Mouse (Mus musculus) limb, embryonic 15.5 days (tissue): ENCODE results near the gene Hes2. TPM values are rescaled to one million over a fixed set of nuclear protein-coding genes. Genes with fewer than 3 reads are reported as not detected.

Experiments
- ATAC-seq: fragments of 200-750 bp; cut with Nextera tagmentation; 2 replicates; pipeline ENCODE4 v1.8.0; 2017; ENCODE audit warnings: low read depth, moderate TSS enrichment; ENCODE audit not compliant: insufficient number of reproducible peaks, low FRiP score, low TSS enrichment
- H3K27ac ChIP-seq: fragments of 300-500 bp; sonication (generic); 2 replicates; pipeline ENCODE4 v1.5.1; 2015; ENCODE audit warnings: moderate library complexity, mild to moderate bottlenecking, inconsistent platforms
- H3K27me3 ChIP-seq: fragments of 300-500 bp; sonication (generic); 2 replicates; pipeline ENCODE4 v1.6.1; 2015; ENCODE audit warnings: inconsistent platforms
- H3K36me3 ChIP-seq: fragments of 300-500 bp; sonication (generic); 2 replicates; pipeline ENCODE4 v1.6.1; 2015; ENCODE audit warnings: inconsistent platforms
- H3K4me1 ChIP-seq: fragments of 300-500 bp; sonication (generic); 2 replicates; pipeline ENCODE4 v1.6.1; 2015; ENCODE audit warnings: inconsistent platforms
- H3K4me2 ChIP-seq: fragments of 300-500 bp; sonication (generic); 2 replicates; pipeline ENCODE4 v1.6.1; 2015; ENCODE audit warnings: mild to moderate bottlenecking, inconsistent platforms
- H3K4me3 ChIP-seq: fragments of 300-500 bp; sonication (generic); 2 replicates; pipeline ENCODE4 v1.5.1; 2015; ENCODE audit warnings: mild to moderate bottlenecking, inconsistent platforms
- H3K9ac ChIP-seq: fragments of 300-500 bp; sonication (generic); 2 replicates; pipeline ENCODE4 v1.6.1; 2015; ENCODE audit warnings: inconsistent platforms
- H3K9me3 ChIP-seq: fragments of 300-500 bp; sonication (generic); 2 replicates; pipeline ENCODE4 v1.6.1; 2016; ENCODE audit warnings: inconsistent platforms
- WGBS: fragments of 180-500 bp; shearing (Covaris S2); methylation state at CpG from one replicate; pipeline ENCODE4 v1.1.7; 2015; 5-methylcytosine and 5-hydroxymethylcytosine counted together
- polyA plus RNA-seq: library from polyadenylated mRNA; unstranded; fragments of >200 nt; fragmentation: Nextera tagmentation; extraction: Ambion mirVana; gene quantifications from 2 replicates; pipeline ENCODE4 v1.2.1, GENCODE M21; 2015

Hes2 gene
- polyA plus RNA-seq, 1 experiment from 2014 or later: 0.12 TPM

DNA sequence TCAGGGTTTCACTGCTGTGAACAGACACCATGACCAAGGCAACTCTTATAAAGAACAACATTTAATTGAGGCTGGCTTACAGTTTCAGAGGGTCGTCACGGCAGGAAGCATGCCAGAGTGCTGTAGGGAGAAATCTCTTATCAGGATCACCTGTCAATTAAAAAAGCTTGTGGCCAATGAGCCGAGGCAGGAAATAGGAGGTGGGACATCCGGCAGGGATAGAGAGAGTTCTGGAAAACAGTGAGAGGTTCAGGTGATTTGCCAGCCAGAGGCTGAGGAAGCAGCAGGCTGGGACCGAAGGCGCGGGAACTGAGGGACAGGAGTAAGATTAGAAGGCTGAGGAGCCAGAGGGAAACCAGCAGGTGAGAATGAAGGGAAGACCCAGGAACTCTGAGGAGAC, 10.4 kb downstream of the Hes2 start:
- peaks cover 4% of the 10 kb centered on the region for H3K27me3 ChIP-seq
- H3K4me1 ChIP-seq: peaks cover 10% of the 10 kb centered on the region
- no peaks in the 10 kb centered on the region for H3K9me3 ChIP-seq
- H3K27ac ChIP-seq: no peak overlapping the region
- H3K4me3 ChIP-seq: no peak overlapping the region
- no peaks in the 10 kb centered on the region for H3K36me3 ChIP-seq
- H3K9ac ChIP-seq: no peak overlapping the region
- H3K4me2 ChIP-seq: no peak overlapping the region
- ATAC-seq: no peak
- 78% methylated on average over 7 of the region's 7 CpGs for WGBS

DNA sequence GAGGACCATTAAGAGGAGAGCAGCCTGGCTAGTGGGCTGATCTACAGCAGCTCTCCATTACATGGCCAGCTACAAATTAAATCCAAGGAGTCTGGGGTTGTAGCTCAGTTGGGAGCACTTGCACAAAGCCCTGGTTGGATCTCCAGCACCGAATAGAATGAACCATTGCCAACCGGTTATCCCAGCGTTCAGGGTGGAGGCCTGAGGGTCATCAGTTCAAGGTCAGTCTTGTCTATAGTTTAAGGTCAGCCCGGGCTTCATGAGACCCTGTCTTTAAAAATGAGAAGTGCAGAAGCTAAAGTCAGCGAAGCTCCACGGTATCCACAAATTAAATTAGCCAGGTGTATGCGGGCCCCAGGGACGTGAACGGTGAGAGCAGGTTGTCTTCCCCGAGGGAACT, 11.6 kb downstream of the Hes2 start:
- Histone ChIP-seq H3K9me3 (no peaks in the 10 kb centered on the region), H3K9ac (no peak overlapping the region), H3K36me3 (no peaks in the 10 kb centered on the region), H3K27me3 (no peaks in the 10 kb centered on the region), H3K27ac (no peak overlapping the region), H3K4me1 (peaks cover 5% of the 10 kb centered on the region), H3K4me2 (no peak overlapping the region), H3K4me3 (no peak overlapping the region)
- no peak for ATAC-seq
- WGBS: 79% methylated on average over 10 of the region's 10 CpGs

DNA sequence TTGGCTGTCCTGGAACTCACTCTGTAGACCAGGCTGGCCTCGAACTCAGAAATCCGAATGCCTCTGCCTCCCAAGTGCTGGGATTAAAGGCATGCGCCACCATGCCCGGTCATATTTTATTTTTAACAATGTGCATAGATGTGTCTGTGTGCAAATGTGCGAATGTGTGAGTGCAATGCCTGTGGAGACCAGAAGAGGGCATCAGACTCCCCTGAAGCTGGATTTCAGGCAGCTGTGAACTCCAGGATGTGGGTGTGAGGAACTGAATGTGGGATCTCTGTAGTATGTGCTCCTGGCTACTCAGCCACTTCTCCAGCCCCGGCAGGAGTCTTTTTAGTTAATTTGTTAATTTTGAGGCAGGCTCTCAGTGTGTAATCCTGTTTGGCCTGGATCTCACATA, 12.9 kb downstream of the Hes2 start:
- WGBS: 84% methylated on average over 6 of the region's 6 CpGs
- H3K9me3 ChIP-seq: no peaks in the 10 kb centered on the region
- ATAC-seq: no peak
- H3K4me2 ChIP-seq: no peak overlapping the region
- no peak overlapping the region for H3K27ac ChIP-seq
- H3K4me1 ChIP-seq: no peaks in the 10 kb centered on the region
- no peak overlapping the region for H3K4me3 ChIP-seq
- H3K9ac ChIP-seq: no peak overlapping the region
- no peaks in the 10 kb centered on the region for H3K27me3 ChIP-seq
- H3K36me3 ChIP-seq: no peaks in the 10 kb centered on the region

DNA sequence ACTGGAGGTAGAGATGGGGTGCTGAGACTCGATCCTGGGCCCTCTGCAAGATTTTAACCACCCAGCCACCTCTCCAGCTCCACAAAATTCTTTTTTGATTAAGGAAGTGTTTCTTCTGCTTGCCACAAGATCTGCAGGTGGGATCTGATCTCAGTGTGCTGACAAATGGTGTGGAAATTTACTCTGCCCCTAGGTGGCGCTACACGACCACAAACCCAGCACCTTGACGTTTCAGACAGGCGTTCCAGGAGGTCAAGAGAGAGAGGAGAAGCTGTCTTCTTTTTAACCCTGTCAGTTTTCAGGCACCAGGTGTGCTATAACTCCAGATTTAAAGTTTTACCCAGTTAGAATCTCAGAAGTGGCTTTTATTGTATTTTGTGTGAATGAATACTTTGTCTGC, 14.4 kb downstream of the Hes2 start:
- H3K36me3 ChIP-seq: no peaks in the 10 kb centered on the region
- no peaks in the 10 kb centered on the region for H3K27me3 ChIP-seq
- H3K4me1 ChIP-seq: peaks cover 7% of the 10 kb centered on the region; the same call in 1 of the 2 replicates
- under 1% methylated on average over 5 of the region's 5 CpGs for WGBS
- H3K4me2 ChIP-seq: no peak overlapping the region
- no peak overlapping the region for H3K27ac ChIP-seq
- H3K9me3 ChIP-seq: no peaks in the 10 kb centered on the region
- no peak overlapping the region for H3K9ac ChIP-seq
- ATAC-seq: no peak
- H3K4me3 ChIP-seq: no peak overlapping the region

DNA sequence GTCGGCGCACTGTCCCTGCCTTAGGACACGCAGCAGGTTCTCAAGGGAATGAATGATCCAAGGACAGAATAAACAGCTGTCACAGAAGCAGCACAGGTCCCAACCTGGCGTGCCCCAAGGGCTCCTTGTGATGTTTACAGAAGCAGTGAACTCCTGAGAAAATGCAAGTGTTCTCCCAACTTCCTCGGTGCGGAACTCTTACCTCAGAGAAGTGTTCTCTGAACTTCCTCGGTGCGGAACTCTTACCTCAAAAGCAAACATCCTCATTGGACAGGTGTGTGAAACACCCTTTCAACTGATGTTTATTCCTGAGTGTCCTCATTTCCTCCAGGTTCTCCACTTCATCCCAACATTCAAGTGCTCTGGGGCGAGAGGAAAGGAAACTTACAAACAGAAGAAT, 15.3 kb downstream of the Hes2 start:
- ATAC-seq: no peak
- Histone ChIP-seq H3K27me3 (peaks cover 8% of the 10 kb centered on the region), H3K36me3 (no peaks in the 10 kb centered on the region), H3K9ac (no peak overlapping the region), H3K4me2 (no peak overlapping the region), H3K4me3 (no peak overlapping the region), H3K9me3 (no peaks in the 10 kb centered on the region), H3K27ac (no peak overlapping the region), H3K4me1 (peaks cover 15% of the 10 kb centered on the region)
- WGBS: 82% methylated on average over 9 of the region's 9 CpGs

DNA sequence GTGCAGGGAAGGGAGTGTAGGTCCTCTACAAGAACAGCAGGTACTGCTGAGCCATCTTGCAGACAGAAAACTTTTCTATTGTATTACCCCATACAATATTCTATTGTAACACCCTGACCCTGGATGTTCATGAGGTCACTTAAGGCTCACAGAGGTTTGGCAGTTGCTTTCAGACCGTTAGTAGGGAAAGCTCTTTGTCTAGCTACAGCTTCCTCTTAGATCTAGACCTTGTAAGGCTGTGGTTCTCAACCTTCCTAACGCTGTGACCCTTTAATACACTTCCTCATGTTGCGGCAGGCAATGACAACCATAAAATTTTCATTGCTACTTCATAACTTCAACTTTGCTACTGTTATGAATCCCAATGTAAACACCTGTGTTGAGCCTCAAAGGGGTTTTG, 18.0 kb downstream of the Hes2 start:
- peaks cover 22% of the 10 kb centered on the region for H3K4me1 ChIP-seq
- no peak overlapping the region for H3K4me2 ChIP-seq
- ATAC-seq: no peak
- no peak overlapping the region for H3K9ac ChIP-seq
- 73% methylated on average over 3 of the region's 3 CpGs for WGBS
- no peaks in the 10 kb centered on the region for H3K36me3 ChIP-seq
- H3K27me3 ChIP-seq: peaks cover 18% of the 10 kb centered on the region
- H3K27ac ChIP-seq: no peak overlapping the region
- no peak overlapping the region for H3K4me3 ChIP-seq
- H3K9me3 ChIP-seq: no peaks in the 10 kb centered on the region

DNA sequence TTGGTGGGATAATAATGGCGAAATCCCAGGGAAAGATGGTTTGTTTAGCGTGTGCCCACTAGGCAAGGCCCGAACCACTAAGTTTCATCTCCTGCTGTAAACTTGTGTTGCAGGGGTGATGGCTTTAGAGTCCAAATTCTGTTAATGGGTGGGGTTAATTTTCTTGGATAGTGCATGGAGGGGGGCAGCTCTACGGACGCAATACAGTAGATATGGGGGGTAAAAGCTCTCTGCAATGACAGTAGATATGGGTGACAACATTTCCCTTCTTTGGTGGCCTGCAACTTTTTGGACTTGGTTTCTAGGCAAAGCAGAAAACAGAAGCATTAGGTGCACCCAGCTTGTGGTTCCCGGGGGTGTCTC, 18.5 kb downstream of the Hes2 start:
- Histone ChIP-seq H3K9me3 (no peaks in the 10 kb centered on the region), H3K4me2 (peak overlapping the region; percentile 97), H3K27me3 (peaks cover 18% of the 10 kb centered on the region), H3K36me3 (no peaks in the 10 kb centered on the region), H3K4me1 (peaks cover 22% of the 10 kb centered on the region), H3K4me3 (peak overlapping the region; percentile 72), H3K9ac (peak overlapping the region; percentile 86), H3K27ac (peak overlapping the region; percentile 84)
- ATAC-seq: no peak
- 60% methylated on average over 6 of the region's 6 CpGs for WGBS

DNA sequence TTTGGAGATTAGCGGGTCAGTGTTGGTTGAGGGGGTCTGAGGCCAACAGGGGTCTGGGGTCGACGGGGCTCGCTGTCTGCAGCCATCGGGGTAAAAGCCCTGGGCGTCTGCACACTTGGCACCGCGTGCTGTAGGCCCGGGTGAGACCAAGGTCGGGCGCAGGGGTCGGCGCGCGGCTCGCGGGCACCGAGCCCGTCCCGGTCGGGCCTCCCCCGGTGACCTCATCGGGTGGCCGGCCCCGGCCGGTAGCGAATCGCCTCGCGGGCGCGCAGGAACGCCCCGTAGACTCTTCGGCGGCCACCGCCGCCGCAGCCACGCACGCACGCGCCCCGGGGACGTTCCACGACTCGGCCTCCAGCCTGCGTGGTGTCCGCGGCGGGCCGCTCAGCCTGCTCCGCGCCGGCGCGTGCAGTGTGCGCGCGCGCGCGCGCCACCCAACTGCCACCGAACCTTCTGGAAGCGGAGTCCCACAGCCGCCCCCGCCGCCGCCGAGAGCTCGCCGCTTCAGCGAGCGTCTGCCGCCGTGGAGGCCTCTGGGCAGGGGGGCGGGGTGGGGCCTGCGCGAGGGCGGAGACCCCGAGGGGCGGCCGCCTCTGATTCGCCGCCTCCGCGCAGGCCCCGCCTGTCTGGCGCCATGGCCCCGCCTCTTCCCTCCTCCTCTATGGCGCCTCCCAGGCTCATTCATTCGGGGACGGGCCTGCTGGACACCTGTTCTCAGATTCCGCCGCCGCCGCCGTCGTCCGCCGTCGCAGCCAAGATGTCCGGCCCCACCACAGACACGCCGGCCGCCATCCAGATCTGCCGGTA, 19.1 kb downstream of the Hes2 start, which contains the start of gene Acot7:
Gene Acot7 (plus strand): TSS at position 598 of the 807 bp plus-strand sequence.
- H3K4me2 ChIP-seq: peak within 1 kb of the TSS; percentile 97
- H3K27me3 ChIP-seq: peaks cover 18% of the 10 kb centered on the region
- ATAC-seq: peak; percentile 93
- peak within 1 kb of the TSS; percentile 72 for H3K4me3 ChIP-seq
- H3K27ac ChIP-seq: peak within 1 kb of the TSS; percentile 84
- no peaks in the 10 kb centered on the region for H3K36me3 ChIP-seq
- H3K4me1 ChIP-seq: peaks cover 22% of the 10 kb centered on the region
- peak within 1 kb of the TSS; percentile 86 for H3K9ac ChIP-seq
- 0% methylated on average over 94 of the region's 108 CpGs for WGBS
- no peaks in the 10 kb centered on the region for H3K9me3 ChIP-seq

DNA sequence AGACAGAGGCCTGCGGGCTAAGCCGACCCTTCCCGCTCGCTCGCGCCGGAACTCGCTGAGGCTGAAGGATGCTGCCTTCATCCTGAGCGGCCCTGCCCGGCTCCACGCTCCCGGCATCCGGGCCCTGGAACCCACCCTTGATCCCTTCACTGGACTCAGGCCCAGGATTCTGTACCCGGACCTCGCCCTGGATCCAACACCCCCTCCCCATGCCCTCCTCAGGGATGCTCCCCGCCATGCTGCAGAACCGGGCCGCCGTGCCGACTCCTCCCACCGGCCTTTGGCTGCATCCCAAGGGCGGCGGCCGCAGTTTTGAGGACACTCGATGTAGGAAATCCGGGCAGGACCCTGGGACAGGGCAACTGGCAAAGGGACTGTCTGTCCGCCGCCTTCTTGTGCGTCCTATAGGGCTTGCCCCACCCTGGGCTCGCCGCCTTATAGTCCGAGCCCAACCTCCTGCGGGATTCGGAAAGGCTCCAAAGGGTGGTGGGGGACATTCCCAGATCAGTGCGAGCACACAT, 19.7 kb downstream of the Hes2 start:
- H3K27ac ChIP-seq: no peak overlapping the region; the same call in 1 of the 2 replicates
- H3K9ac ChIP-seq: peak overlapping the region; percentile 39
- peak overlapping the region; percentile 72 for H3K4me3 ChIP-seq
- ATAC-seq: peak; percentile 10
- H3K4me2 ChIP-seq: peak overlapping the region; percentile 97
- no peaks in the 10 kb centered on the region for H3K36me3 ChIP-seq
- peaks cover 18% of the 10 kb centered on the region for H3K27me3 ChIP-seq
- peaks cover 22% of the 10 kb centered on the region for H3K4me1 ChIP-seq
- 0% methylated on average over 35 of the region's 35 CpGs for WGBS
- no peaks in the 10 kb centered on the region for H3K9me3 ChIP-seq

DNA sequence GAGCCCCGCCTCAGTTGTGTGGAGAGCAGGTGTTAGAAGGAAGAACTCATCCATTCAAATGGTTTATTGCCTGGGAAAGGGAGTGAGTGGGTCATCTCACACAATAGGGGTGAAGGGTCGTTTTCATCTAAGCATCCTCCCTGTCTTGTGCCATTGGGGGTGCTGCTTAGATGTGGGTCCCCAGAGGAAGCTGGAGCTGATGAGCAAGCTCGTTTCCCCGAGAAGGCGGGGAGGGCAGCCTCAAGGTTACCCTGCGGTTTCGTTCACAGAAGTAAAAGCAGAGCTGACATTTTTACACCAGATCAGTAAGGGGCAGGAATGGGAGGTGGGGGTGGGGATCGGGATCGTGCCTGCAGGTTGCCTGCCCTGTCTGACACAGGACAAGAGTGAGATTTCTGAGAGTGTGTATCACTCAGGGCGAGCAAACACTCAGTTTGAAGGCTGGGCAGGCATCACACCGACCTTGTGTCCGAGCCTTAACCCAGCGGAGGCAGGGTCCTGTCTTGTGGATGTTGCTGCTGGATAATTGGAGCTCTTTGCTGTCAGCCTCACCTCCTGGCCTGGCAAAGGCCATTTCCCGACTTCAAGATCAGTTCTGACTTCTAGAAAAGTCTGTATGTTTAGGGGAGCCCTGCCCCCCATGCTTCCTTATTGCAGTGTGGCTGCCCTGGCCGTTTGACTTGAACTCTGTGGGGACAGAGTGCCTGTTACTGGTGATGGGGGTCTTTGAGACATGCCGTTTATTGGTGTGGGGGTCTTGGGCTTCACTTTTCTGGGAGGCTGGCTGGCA, 20.4 kb downstream of the Hes2 start:
- WGBS: 27% methylated on average over 16 of the region's 16 CpGs
- no peak overlapping the region for H3K27ac ChIP-seq
- H3K9me3 ChIP-seq: no peaks in the 10 kb centered on the region
- peak overlapping the region; percentile 97 for H3K4me2 ChIP-seq
- peak overlapping the region; percentile 72 for H3K4me3 ChIP-seq
- H3K9ac ChIP-seq: no peak overlapping the region
- peaks cover 22% of the 10 kb centered on the region for H3K4me1 ChIP-seq
- peaks cover 18% of the 10 kb centered on the region for H3K27me3 ChIP-seq
- ATAC-seq: no peak
- H3K36me3 ChIP-seq: no peaks in the 10 kb centered on the region

DNA sequence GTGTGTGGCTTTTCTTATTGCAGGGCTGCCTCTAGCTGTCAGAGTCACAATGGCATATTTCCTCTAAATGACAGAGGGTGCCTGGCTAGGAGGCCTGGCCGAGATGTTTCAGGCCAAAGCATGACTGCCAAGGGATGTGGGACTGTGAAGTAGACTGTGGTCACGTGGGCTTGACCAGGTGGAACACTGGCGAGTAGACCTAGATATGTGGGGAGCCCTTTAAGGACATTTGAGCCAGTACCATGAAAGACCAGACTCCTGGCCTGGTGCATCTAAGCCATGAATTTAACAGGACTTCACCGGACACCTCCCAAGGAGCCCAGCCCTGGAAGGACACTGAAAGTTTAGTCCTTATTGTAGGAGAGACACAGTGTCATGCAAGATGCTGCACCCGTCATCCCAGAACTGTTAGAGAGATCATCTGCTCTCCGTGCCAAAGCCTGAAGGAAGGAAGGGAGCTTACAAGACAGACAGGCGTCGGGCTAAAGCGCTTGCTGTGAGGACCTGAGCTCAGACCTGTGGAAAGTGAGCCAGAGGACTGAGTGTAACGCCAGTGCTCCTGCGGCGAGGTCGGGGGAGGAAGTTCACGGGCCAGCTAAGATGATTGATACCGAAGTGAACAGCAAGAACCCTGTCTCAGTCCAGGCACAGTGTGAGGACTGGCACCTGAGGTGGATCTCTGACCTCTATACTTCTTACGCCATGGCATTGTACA, 21.4 kb downstream of the Hes2 start:
- Histone ChIP-seq H3K27me3 (peaks cover 18% of the 10 kb centered on the region), H3K27ac (no peak overlapping the region), H3K9ac (no peak overlapping the region), H3K4me1 (peaks cover 28% of the 10 kb centered on the region), H3K4me3 (no peak overlapping the region), H3K36me3 (no peaks in the 10 kb centered on the region), H3K9me3 (no peaks in the 10 kb centered on the region), H3K4me2 (no peak overlapping the region)
- no peak for ATAC-seq
- 79% methylated on average over 16 of the region's 16 CpGs for WGBS
